9 mouse cellular contexts compared by ENCODE assay signal in genomic region chr7:125420190-125420589, GRCm38 (mm10). TPM values are rescaled to one million over a fixed set of nuclear protein-coding genes. Genes with fewer than 3 reads are reported as not detected.
DNase-seq lines count a peak whose midpoint lies in the region; ATAC-seq and TF ChIP-seq lines count a peak whose summit lies in the region.
"Had no signal": no experiment of that assay in that cellular context is flagged by ENCODE, and none has a peak within 500 bp of the region (broad histone marks: within the 10 kb centered on the region; RNA-seq: fewer than 3 reads in every experiment).

No protein-coding gene starts in this region.

- no peaks in the 10 kb centered on the region for H3K36me3 ChIP-seq in heart, embryonic 10.5 days
- H3K36me3 ChIP-seq in ES-E14 (ENCODE audit: control insufficient read depth, insufficient read depth, low read length, poor library complexity, severe bottlenecking) = no peaks in the 10 kb centered on the region
- no peaks in the 10 kb centered on the region for H3K36me3 ChIP-seq in liver, adult 2 months (ENCODE audit: control insufficient read depth, insufficient read depth, low read length)
- H3K36me3 ChIP-seq: embryonic facial prominence, embryonic 13.5 days had no signal

- no peak for TF ChIP-seq POLR2A in liver, adult 2 months (IDR thresholded peaks at IDR 0.05; ENCODE audit: extremely low read depth, insufficient read depth, low read length)

- no peak overlapping the region for H3K9ac ChIP-seq in ES-E14 (ENCODE audit: insufficient read depth, low read depth, low read length, poor library complexity, severe bottlenecking)
- no peak overlapping the region for H3K9ac ChIP-seq in liver, adult 2 months (ENCODE audit: low read depth, low read length)
- H3K9ac ChIP-seq: embryonic facial prominence, embryonic 13.5 days had no signal

- TF ChIP-seq CTCF in liver, adult 2 months (IDR thresholded peaks at IDR 0.05; ENCODE audit: low read depth, low read length) = peak; percentile 65

- H3K4me3 ChIP-seq in heart, embryonic 10.5 days = no peak overlapping the region
- no peak overlapping the region for H3K4me3 ChIP-seq in ES-E14 (ENCODE audit: insufficient read depth in 1 of 2, low read depth in 1 of 2, low read length in 2 of 2, poor library complexity in 1 of 2, severe bottlenecking in 1 of 2)
- no peak overlapping the region for H3K4me3 ChIP-seq in liver, adult 2 months (ENCODE audit: insufficient read depth, low read depth, low read length)
- H3K4me3 ChIP-seq: embryonic facial prominence, embryonic 13.5 days had no signal

- H3K4me1 ChIP-seq in heart, embryonic 10.5 days = no peaks in the 10 kb centered on the region
- H3K4me1 ChIP-seq in ES-E14 (ENCODE audit: control insufficient read depth in 2 of 2, insufficient read depth in 2 of 2, low read length in 2 of 2, poor library complexity in 1 of 2) = peaks cover 7 to 13% of the 10 kb centered on the region in 2 experiments
- H3K4me1 ChIP-seq in liver, adult 2 months (ENCODE audit: control insufficient read depth, insufficient read depth, low read length) = no peaks in the 10 kb centered on the region
- H3K4me1 ChIP-seq: embryonic facial prominence, embryonic 13.5 days had no signal

- DNase-seq in heart, embryonic 10.5 days (ENCODE audit: low spot score) = peak; percentile 83
- DNase-seq in heart, adult 11 months = no peak
- DNase-seq in 3134 (ENCODE audit: extremely low read depth, insufficient read length, low spot score) (peak; percentile 6), ES-E14 (ENCODE audit: low read depth, low spot score) (peak; percentile 55)
- peak; percentile 69 for DNase-seq in c-Kit-positive CD71-positive TER-119-positive erythroid progenitor cells, embryonic 14.5 days (ENCODE audit: low spot score)
- no peak for DNase-seq in liver, adult 2 months (ENCODE audit: extremely low read depth, low read depth, low spot score)
- peak; percentile 38 for DNase-seq in retina, postnatal 1 day

- no peak for ATAC-seq in activated CD4-positive, CD25-positive, alpha-beta regulatory T cell, adult 4 months

- no peaks in the 10 kb centered on the region; the same call in 1 of the 2 replicates for H3K27me3 ChIP-seq in heart, embryonic 10.5 days (ENCODE audit: insufficient read depth, poor library complexity, severe bottlenecking)
- H3K27me3 ChIP-seq in liver, adult 2 months (ENCODE audit: control insufficient read depth, insufficient read depth, low read length) = no peaks in the 10 kb centered on the region
- H3K27me3 ChIP-seq: embryonic facial prominence, embryonic 13.5 days had no signal

- H3K9me3 ChIP-seq in heart, embryonic 10.5 days = no peaks in the 10 kb centered on the region
- no peaks in the 10 kb centered on the region for H3K9me3 ChIP-seq in ES-E14 (ENCODE audit: control insufficient read depth, insufficient read depth, low read depth, low read length)

- in situ Hi-C loops in ES-E14 (cut with MboI; ENCODE audit: low sequenced_read_pairs in 2 of 2, unreplicated experiment in 2 of 2) = no loop called here

- no peak overlapping the region for H3K27ac ChIP-seq in heart, embryonic 10.5 days
- H3K27ac ChIP-seq in ES-E14 (ENCODE audit: insufficient read depth, low read depth, low read length, poor library complexity, severe bottlenecking) = no peak overlapping the region
- H3K27ac ChIP-seq in liver, adult 2 months (replicated peaks; ENCODE audit: insufficient read depth, low read depth, low read length) = no peak overlapping the region
- H3K27ac ChIP-seq: embryonic facial prominence, embryonic 13.5 days had no signal

- no peaks in the 10 kb centered on the region for H3K79me2 ChIP-seq in liver, adult 2 months (ENCODE audit: control insufficient read depth, insufficient read depth, low read length)

- WGBS in heart, embryonic 10.5 days = 66% methylated on average over 2 of the region's 2 CpGs
- WGBS in liver, adult 2 months = 61% methylated on average over 2 of the region's 2 CpGs

TF ChIP-seq in ES-E14, 5 proteins besides CTCF, POLR2A, EP300 and RAD21:
- TF ChIP-seq ZNF384 (IDR thresholded peaks at IDR 0.05; ENCODE audit: low read depth, low read length) = no peak
- TF ChIP-seq ZC3H11A (IDR thresholded peaks at IDR 0.05; ENCODE audit: borderline replicate concordance, low read depth, low read length) = 0 out of 2 replicates have a peak, but pooled peaks have one; percentile 22

RNA-seq across cellular contexts. Expression of gene Kdm8, which starts 24.3 kb away (rescaled TPM):
- polyA plus RNA-seq in heart, embryonic 10.5 days (2016; fragmentation: Nextera tagmentation; extraction: Ambion mirVana) = 10.8 and 11.6 TPM in 2 replicates
- total RNA-seq in ES-E14 (2012; rRNA removed) = 4.8 and 6.7 TPM in 2 replicates
- total RNA-seq in liver, adult 2 months (2014; rRNA removed) = 1.9 and 2.2 TPM in 2 replicates
- polyA plus RNA-seq in liver, adult 2 months (2012; rRNA removed) = 2.0 and 2.4 TPM in 2 replicates
- polyA plus RNA-seq in activated CD4-positive, CD25-positive, alpha-beta regulatory T cell, adult 4 months (2017; shearing (Covaris generic)) = 1 to 10 TPM; 4.0 to 4.8 TPM

Comparison
In these comparisons a context has a peak if more than half of its experiments do, and no peak if none do; other contexts are left out.
1. DNase-seq: peak in heart, embryonic 10.5 days (single experiment), 3134 (single experiment), ES-E14 (single experiment), c-Kit-positive CD71-positive TER-119-positive erythroid progenitor cells, embryonic 14.5 days (single experiment) and retina, postnatal 1 day (single experiment); none in heart, adult 11 months (single experiment) and liver, adult 2 months (single experiment).